Comparison of ENCODE assay signal across 16 mouse cellular contexts in the genomic region with DNA sequence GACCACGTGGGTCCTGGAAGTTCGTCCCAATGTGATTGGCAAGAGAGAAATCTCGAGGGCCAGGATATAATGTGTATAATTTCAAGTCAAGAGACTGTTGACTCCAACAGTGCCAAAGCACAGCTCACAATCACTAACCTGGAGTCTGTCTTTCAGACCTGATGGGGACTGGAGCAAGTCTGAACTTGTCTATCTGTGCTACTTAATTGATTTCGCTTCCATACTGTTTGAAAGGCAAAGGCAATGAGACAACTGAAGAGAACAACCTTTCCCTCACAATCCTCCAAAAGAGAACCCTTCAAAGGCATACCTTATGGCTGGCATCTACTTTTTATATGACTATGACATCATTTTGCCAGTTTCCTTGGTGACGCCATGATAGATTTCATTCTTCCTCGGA.
"Had no signal": no experiment of that assay in that cellular context is flagged by ENCODE, and none has a peak within 500 bp of the region (broad histone marks: within the 10 kb centered on the region; RNA-seq: fewer than 3 reads in every experiment).

No protein-coding gene starts in this region.

- H3K27ac ChIP-seq: neural tube, embryonic 13.5 days; neural tube, embryonic 15.5 days; stomach, embryonic 15.5 days; stomach, postnatal 0 days had no signal

- DNase-seq: retina, postnatal 1 day; right cerebral cortex, adult 18-20 months; right cerebral cortex, postnatal 14 days; right cerebral cortex, postnatal 25 days; right cerebral cortex, postnatal 4 days; spleen, adult 18-20 months; thymus, adult 18-20 months; thymus, adult 2 months; thymus, postnatal 14 days; thymus, postnatal 25 days; thymus, postnatal 36 days; thymus, postnatal 4 days had no signal

- H3K36me3 ChIP-seq: neural tube, embryonic 13.5 days; neural tube, embryonic 15.5 days; stomach, embryonic 15.5 days had no signal

- H3K9ac ChIP-seq: neural tube, embryonic 13.5 days; neural tube, embryonic 15.5 days; stomach, embryonic 15.5 days had no signal

- H3K4me3 ChIP-seq: neural tube, embryonic 13.5 days; neural tube, embryonic 15.5 days; stomach, embryonic 15.5 days had no signal

- H3K9me3 ChIP-seq: neural tube, embryonic 15.5 days; stomach, embryonic 15.5 days had no signal

- H3K4me1 ChIP-seq: neural tube, embryonic 13.5 days; neural tube, embryonic 15.5 days; stomach, embryonic 15.5 days had no signal

- H3K27me3 ChIP-seq: neural tube, embryonic 13.5 days; neural tube, embryonic 15.5 days; stomach, embryonic 15.5 days had no signal

- H3K4me2 ChIP-seq: neural tube, embryonic 13.5 days; neural tube, embryonic 15.5 days; stomach, embryonic 15.5 days had no signal
